Comparison of ENCODE assay signal across 10 mouse cellular contexts in the genomic region with DNA sequence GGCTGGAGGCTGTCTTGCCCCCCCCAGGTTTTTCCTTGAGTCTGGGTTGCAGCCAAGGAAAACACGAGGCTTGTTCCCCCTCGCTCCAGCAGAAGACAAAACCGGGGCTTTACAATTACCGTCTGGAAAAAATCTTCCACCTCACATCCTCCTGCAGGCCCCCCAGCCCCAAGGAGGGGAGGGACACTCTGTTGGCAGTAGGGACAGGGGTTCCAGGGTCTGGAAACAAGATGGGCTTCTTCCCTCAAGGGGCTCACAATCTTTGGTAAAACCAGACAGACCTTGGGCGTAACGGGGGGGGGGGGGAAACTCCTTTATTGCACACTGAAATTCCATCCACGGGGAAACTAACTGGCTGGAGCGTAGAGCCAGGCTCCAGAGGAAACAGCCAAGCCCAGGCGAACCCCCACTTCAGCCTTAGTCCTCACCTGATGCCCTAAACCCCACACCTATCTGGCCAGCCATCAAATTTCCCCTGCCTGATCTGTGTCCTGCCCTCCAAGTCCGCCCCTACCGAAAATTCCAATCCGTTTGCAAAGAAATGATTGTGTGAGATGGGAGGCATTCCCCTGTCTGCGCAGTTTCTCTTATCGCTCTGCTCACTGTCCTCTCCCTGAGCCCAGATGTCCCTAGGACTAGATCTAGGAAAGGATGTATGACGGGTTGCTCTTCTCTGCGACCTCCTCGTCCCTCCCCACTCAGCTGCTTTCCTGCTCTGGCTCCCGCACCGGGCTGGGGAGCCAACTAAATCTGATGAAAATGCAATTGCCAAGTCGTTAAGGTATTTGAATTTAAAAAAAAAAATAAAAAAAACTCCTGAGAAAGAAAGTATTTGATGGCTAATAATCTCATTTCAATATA. TPM values are rescaled to one million over a fixed set of nuclear protein-coding genes. Genes with fewer than 3 reads are reported as not detected.
DNase-seq lines count a peak whose midpoint lies in the region; ATAC-seq and TF ChIP-seq lines count a peak whose summit lies in the region.
"Had no signal": no experiment of that assay in that cellular context is flagged by ENCODE, and none has a peak within 500 bp of the region (broad histone marks: within the 10 kb centered on the region; RNA-seq: fewer than 3 reads in every experiment).

No protein-coding gene starts in this region.

- peak overlapping the region; percentile 32; the same call in 1 of the 2 replicates for H3K4me2 ChIP-seq in intestine, embryonic 14.5 days (ENCODE audit: low read length)
- no peak overlapping the region for H3K4me2 ChIP-seq in intestine, postnatal 0 days (replicated peaks; ENCODE audit: low read depth)
- no peak overlapping the region for H3K4me2 ChIP-seq in embryonic facial prominence, embryonic 11.5 days (ENCODE audit: low read depth, low read length)
- peak overlapping the region; percentile 2; the same call in 1 of the 2 replicates for H3K4me2 ChIP-seq in forebrain, embryonic 15.5 days (replicated peaks)
- peak overlapping the region; percentile 35 for H3K4me2 ChIP-seq in neural tube, embryonic 11.5 days (ENCODE audit: low read depth)

- H3K9ac ChIP-seq in intestine, embryonic 14.5 days (ENCODE audit: low read length), result no peak overlapping the region
- no peak overlapping the region for H3K9ac ChIP-seq in intestine, postnatal 0 days (ENCODE audit: low read depth, low read length)
- H3K9ac ChIP-seq in embryonic facial prominence, embryonic 11.5 days (replicated peaks; ENCODE audit: low read length), result peak overlapping the region; percentile 30
- H3K9ac ChIP-seq in forebrain, embryonic 15.5 days (replicated peaks), result no peak overlapping the region
- H3K9ac ChIP-seq in neural tube, embryonic 11.5 days (ENCODE audit: low read length), result no peak overlapping the region

- 12% methylated on average over 19 of the region's 20 CpGs for WGBS in intestine, embryonic 14.5 days
- 31% methylated on average over 20 of the region's 20 CpGs for WGBS in intestine, postnatal 0 days
- WGBS in embryonic facial prominence, embryonic 11.5 days, result 6% methylated on average over 20 of the region's 20 CpGs
- WGBS in forebrain, embryonic 15.5 days, result 5% methylated on average over 20 of the region's 20 CpGs
- WGBS in neural tube, embryonic 11.5 days, result 5% methylated on average over 20 of the region's 20 CpGs

- peaks cover 4% of the 10 kb centered on the region; the same call in 1 of the 2 replicates for H3K9me3 ChIP-seq in intestine, embryonic 14.5 days (ENCODE audit: control insufficient read depth, low read length)
- no peaks in the 10 kb centered on the region for H3K9me3 ChIP-seq in intestine, postnatal 0 days (ENCODE audit: control insufficient read depth)
- no peaks in the 10 kb centered on the region for H3K9me3 ChIP-seq in embryonic facial prominence, embryonic 11.5 days (replicated peaks; ENCODE audit: control insufficient read depth, low read length)
- H3K9me3 ChIP-seq in forebrain, embryonic 15.5 days, result no peaks in the 10 kb centered on the region
- H3K9me3 ChIP-seq in neural tube, embryonic 11.5 days (ENCODE audit: control insufficient read depth, low read length), result no peaks in the 10 kb centered on the region

- no peak for ATAC-seq in intestine, embryonic 14.5 days (replicated peaks; ENCODE audit: low FRiP score, low TSS enrichment, low read depth)
- ATAC-seq in intestine, postnatal 0 days, result no peak
- ATAC-seq in embryonic facial prominence, embryonic 11.5 days (replicated peaks; ENCODE audit: insufficient number of reproducible peaks, low FRiP score, low TSS enrichment, low read depth), result no peak
- ATAC-seq in forebrain, embryonic 15.5 days (replicated peaks), result no peak
- no peak for ATAC-seq in neural tube, embryonic 11.5 days (ENCODE audit: insufficient read depth, low FRiP score, low TSS enrichment)

- H3K27me3 ChIP-seq in intestine, embryonic 14.5 days (replicated peaks; ENCODE audit: control insufficient read depth, insufficient read depth, low read length), result peaks cover 57% of the 10 kb centered on the region
- peaks cover 54% of the 10 kb centered on the region for H3K27me3 ChIP-seq in intestine, postnatal 0 days (replicated peaks; ENCODE audit: control insufficient read depth, insufficient read depth, low read length)
- peaks cover 25% of the 10 kb centered on the region for H3K27me3 ChIP-seq in embryonic facial prominence, embryonic 11.5 days (ENCODE audit: control insufficient read depth, insufficient read depth, low read length)
- H3K27me3 ChIP-seq in forebrain, embryonic 15.5 days, result peaks cover 54% of the 10 kb centered on the region
- peaks cover 19% of the 10 kb centered on the region; the same call in 1 of the 2 replicates for H3K27me3 ChIP-seq in neural tube, embryonic 11.5 days (ENCODE audit: control insufficient read depth, insufficient read depth, low read length)

- H3K4me1 ChIP-seq in intestine, embryonic 14.5 days (replicated peaks; ENCODE audit: control insufficient read depth, insufficient read depth, low read length), result peaks cover 33% of the 10 kb centered on the region
- H3K4me1 ChIP-seq in intestine, postnatal 0 days (replicated peaks; ENCODE audit: control insufficient read depth, insufficient read depth, low read length), result peaks cover 14% of the 10 kb centered on the region; the same call in 1 of the 2 replicates
- H3K4me1 ChIP-seq in embryonic facial prominence, embryonic 11.5 days (ENCODE audit: control insufficient read depth, insufficient read depth, low read length), result peaks cover 27% of the 10 kb centered on the region
- H3K4me1 ChIP-seq in forebrain, embryonic 15.5 days, result peaks cover 45% of the 10 kb centered on the region
- peaks cover 43% of the 10 kb centered on the region for H3K4me1 ChIP-seq in neural tube, embryonic 11.5 days (ENCODE audit: control insufficient read depth, insufficient read depth, low read length)

- no peak overlapping the region for H3K4me3 ChIP-seq in intestine, embryonic 14.5 days (ENCODE audit: low read depth, low read length)
- H3K4me3 ChIP-seq in intestine, postnatal 0 days (ENCODE audit: low read depth, low read length), result no peak overlapping the region; the same call in 1 of the 2 replicates
- H3K4me3 ChIP-seq in embryonic facial prominence, embryonic 11.5 days (ENCODE audit: low read depth, low read length), result no peak overlapping the region; the same call in 1 of the 2 replicates
- no peak overlapping the region for H3K4me3 ChIP-seq in forebrain, embryonic 15.5 days
- no peak overlapping the region for H3K4me3 ChIP-seq in neural tube, embryonic 11.5 days (ENCODE audit: low read depth, low read length)

- TF ChIP-seq CTCF in intestine, postnatal 0 days (IDR thresholded peaks at IDR 0.05; ENCODE audit: low read depth), result no peak

- peak; percentile 57 for DNase-seq in intestine, embryonic 14.5 days (ENCODE audit: low spot score)
- DNase-seq in embryonic facial prominence, embryonic 11.5 days (ENCODE audit: low spot score), result peak; percentile 27
- no peak for DNase-seq in neural tube, embryonic 11.5 days (ENCODE audit: low spot score)
- DNase-seq in gastrocnemius, postnatal 10 days, result no peak
- DNase-seq in thymus, postnatal 14 days, result no peak

- no peaks in the 10 kb centered on the region for H3K36me3 ChIP-seq in intestine, embryonic 14.5 days (ENCODE audit: control insufficient read depth, insufficient read depth, low read length)
- no peaks in the 10 kb centered on the region for H3K36me3 ChIP-seq in intestine, postnatal 0 days (ENCODE audit: control insufficient read depth, insufficient read depth)
- H3K36me3 ChIP-seq in embryonic facial prominence, embryonic 11.5 days (replicated peaks; ENCODE audit: control insufficient read depth, insufficient read depth, low read depth, low read length), result no peaks in the 10 kb centered on the region
- no peaks in the 10 kb centered on the region for H3K36me3 ChIP-seq in forebrain, embryonic 15.5 days
- H3K36me3 ChIP-seq in neural tube, embryonic 11.5 days (ENCODE audit: control insufficient read depth, insufficient read depth, low read length), result no peaks in the 10 kb centered on the region

- no peak overlapping the region for H3K27ac ChIP-seq in intestine, embryonic 14.5 days (ENCODE audit: low read depth)
- no peak overlapping the region for H3K27ac ChIP-seq in intestine, postnatal 0 days (ENCODE audit: low read depth, low read length)
- no peak overlapping the region for H3K27ac ChIP-seq in embryonic facial prominence, embryonic 11.5 days (replicated peaks; ENCODE audit: low read depth, low read length)
- peak overlapping the region; percentile 57 for H3K27ac ChIP-seq in forebrain, embryonic 15.5 days (replicated peaks)
- H3K27ac ChIP-seq in neural tube, embryonic 11.5 days (ENCODE audit: low read depth, low read length), result peak overlapping the region; percentile 67

RNA-seq across cellular contexts. Expression of a gene that starts 5.9 kb away (rescaled TPM):
- polyA plus RNA-seq in intestine, embryonic 14.5 days (2014; fragmentation: Nextera tagmentation; extraction: Ambion mirVana), result not detected in 2 replicates
- not detected in 2 replicates for polyA plus RNA-seq in intestine, postnatal 0 days (2015; fragmentation: Nextera tagmentation; extraction: Ambion mirVana)
- not detected in 2 replicates for polyA plus RNA-seq in embryonic facial prominence, embryonic 11.5 days (2014; fragmentation: Nextera tagmentation; extraction: Ambion mirVana)
- polyA plus RNA-seq in forebrain, embryonic 15.5 days (2015; fragmentation: Nextera tagmentation; extraction: Ambion mirVana), result not detected in 2 replicates
- not detected in 2 replicates for polyA plus RNA-seq in neural tube, embryonic 11.5 days (2014; fragmentation: Nextera tagmentation; extraction: Ambion mirVana)
- total RNA-seq in gastrocnemius, postnatal 10 days (2021), result not detected
- total RNA-seq: ES-E14; heart, postnatal 4 days; left cerebral cortex, postnatal 25 days had no signal

RNA-seq across cellular contexts. Expression of a gene that starts 51.0 kb away (rescaled TPM):
- polyA plus RNA-seq in intestine, embryonic 14.5 days (2014; fragmentation: Nextera tagmentation; extraction: Ambion mirVana), result not detected in 2 replicates
- polyA plus RNA-seq in intestine, postnatal 0 days (2015; fragmentation: Nextera tagmentation; extraction: Ambion mirVana), result not detected in 2 replicates
- not detected in 2 replicates for polyA plus RNA-seq in embryonic facial prominence, embryonic 11.5 days (2014; fragmentation: Nextera tagmentation; extraction: Ambion mirVana)
- not detected in 2 replicates for polyA plus RNA-seq in forebrain, embryonic 15.5 days (2015; fragmentation: Nextera tagmentation; extraction: Ambion mirVana)
- polyA plus RNA-seq in neural tube, embryonic 11.5 days (2014; fragmentation: Nextera tagmentation; extraction: Ambion mirVana), result not detected in 2 replicates
- not detected for total RNA-seq in gastrocnemius, postnatal 10 days (2021)
- total RNA-seq: ES-E14; heart, postnatal 4 days; left cerebral cortex, postnatal 25 days had no signal

RNA-seq across cellular contexts. Expression of a gene that starts 57.0 kb away (rescaled TPM):
- polyA plus RNA-seq in intestine, embryonic 14.5 days (2014; fragmentation: Nextera tagmentation; extraction: Ambion mirVana), result not detected in 2 replicates
- not detected in 2 replicates for polyA plus RNA-seq in intestine, postnatal 0 days (2015; fragmentation: Nextera tagmentation; extraction: Ambion mirVana)
- not detected in 2 replicates for polyA plus RNA-seq in embryonic facial prominence, embryonic 11.5 days (2014; fragmentation: Nextera tagmentation; extraction: Ambion mirVana)
- polyA plus RNA-seq in forebrain, embryonic 15.5 days (2015; fragmentation: Nextera tagmentation; extraction: Ambion mirVana), result not detected in 2 replicates
- not detected in 2 replicates for polyA plus RNA-seq in neural tube, embryonic 11.5 days (2014; fragmentation: Nextera tagmentation; extraction: Ambion mirVana)
- total RNA-seq in gastrocnemius, postnatal 10 days (2021), result not detected
- total RNA-seq: ES-E14; heart, postnatal 4 days; left cerebral cortex, postnatal 25 days had no signal

Comparison
In these comparisons a context has a peak if more than half of its experiments do, and no peak if none do; other contexts are left out.
1. H3K4me2 ChIP-seq: peak in intestine, embryonic 14.5 days (single experiment), forebrain, embryonic 15.5 days (single experiment) and neural tube, embryonic 11.5 days (single experiment); none in intestine, postnatal 0 days (single experiment) and embryonic facial prominence, embryonic 11.5 days (single experiment).
2. DNase-seq: peak in intestine, embryonic 14.5 days (single experiment) and embryonic facial prominence, embryonic 11.5 days (single experiment); none in neural tube, embryonic 11.5 days (single experiment), gastrocnemius, postnatal 10 days (single experiment) and thymus, postnatal 14 days (single experiment).
3. H3K27ac ChIP-seq: peak in forebrain, embryonic 15.5 days (single experiment) and neural tube, embryonic 11.5 days (single experiment); none in intestine, embryonic 14.5 days (single experiment), intestine, postnatal 0 days (single experiment) and embryonic facial prominence, embryonic 11.5 days (single experiment).